Mouse (Mus musculus) layer of hippocampus, adult 2 months (tissue): ENCODE results near the gene Mucl3. TPM values are rescaled to one million over a fixed set of nuclear protein-coding genes. Genes with fewer than 3 reads are reported as not detected.

Experiments used
- DNase-seq, 2 experiments: peaks; one replicate each; pipeline ENCODE4 v3.0.0; 2022; ENCODE audit warnings: low spot score in 2 of 2
- H3K27ac ChIP-seq: fragments of 200-600 bp; 2 replicates; pipeline ENCODE4 v1.8.1; 2022
- H3K4me3 ChIP-seq: fragments of 200-600 bp; 2 replicates; pipeline ENCODE4 v1.8.1; 2022; ENCODE audit warnings: mild to moderate bottlenecking
- CTCF ChIP-seq: fragments of 200-600 bp; conservative IDR thresholded peaks from 2 replicates; pipeline ENCODE4 v1.8.1; 2022; ENCODE audit warnings: antibody characterized with exemption, mild to moderate bottlenecking, moderate library complexity
- total RNA-seq, 2 experiments: library from RNA; stranded (reverse); gene quantifications; 2 replicates each; pipeline ENCODE4 v1.2.3; 2021

The Mucl3 gene
- total RNA-seq, 2 experiments from 2014 or later, result not detected

DNA sequence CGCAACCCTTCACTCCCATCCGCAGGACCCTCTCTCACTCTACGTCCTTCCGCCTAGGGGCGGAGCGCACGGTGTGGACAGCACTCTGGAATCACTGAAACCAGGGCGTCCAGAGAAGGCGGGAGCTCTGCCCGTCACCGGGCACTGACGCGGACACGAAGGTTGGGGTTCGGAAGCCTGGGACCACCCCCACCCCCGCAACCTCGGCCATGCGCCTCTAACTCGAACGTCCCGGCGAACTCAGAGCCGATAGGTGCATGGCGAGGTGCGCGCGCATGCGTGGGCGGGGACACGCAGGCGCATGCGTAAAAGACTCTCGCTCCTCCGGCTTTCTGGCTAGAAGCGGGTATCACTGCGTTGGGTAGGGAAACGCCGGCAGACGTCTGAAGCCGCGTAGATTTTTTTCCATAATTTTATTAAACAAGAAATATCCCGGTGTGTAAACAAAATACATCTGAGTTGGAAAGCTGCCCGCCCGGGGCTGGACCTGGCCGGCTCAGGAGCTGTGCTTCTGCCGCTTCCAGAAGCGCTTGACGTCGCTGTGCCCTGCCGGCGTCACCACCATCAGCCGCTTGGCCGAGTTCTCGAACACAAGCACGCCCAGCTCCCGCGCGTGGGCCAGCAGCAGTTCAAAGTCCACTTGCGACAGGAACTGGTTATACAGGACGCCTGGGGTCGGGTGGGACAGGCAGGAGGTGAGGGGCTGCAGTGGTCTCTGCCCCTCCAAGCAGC, 24.0 kb upstream of the Mucl3 start, which contains the start of gene Vars2:
Gene Vars2 (minus strand): TSS at position 259 of the 732 bp plus-strand sequence.
- H3K27ac ChIP-seq, result peak within 1 kb of the TSS; percentile 95
- H3K4me3 ChIP-seq, result peak within 1 kb of the TSS; percentile 95
- DNase-seq, result peak; percentile 94 to 97
- TF ChIP-seq CTCF, result peak; percentile 45; the same call in 1 of the 2 replicates

DNA sequence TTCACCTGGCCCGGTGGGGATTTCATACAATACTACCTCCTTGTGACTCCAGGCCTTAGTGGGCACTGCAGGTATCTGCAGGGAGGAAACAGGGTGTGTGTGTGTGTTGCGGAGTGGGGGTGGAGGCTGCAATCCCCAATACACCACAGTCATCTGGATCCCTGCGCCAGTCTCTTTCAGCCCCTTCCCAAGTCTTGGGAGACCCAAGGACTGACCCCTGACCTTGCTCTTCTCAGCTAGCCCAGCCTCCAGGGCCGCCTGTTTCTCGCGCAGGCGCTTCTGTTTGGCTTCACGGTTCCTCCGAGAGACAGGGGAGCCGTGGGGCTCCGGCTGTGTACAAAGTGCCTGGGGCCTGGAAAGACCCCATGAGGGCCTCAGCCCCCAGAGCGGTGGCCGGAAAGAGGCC, 23.4 kb upstream of the Mucl3 start:
- Histone ChIP-seq H3K4me3 (peak overlapping the region; percentile 95), H3K27ac (peak overlapping the region; percentile 95)
- TF ChIP-seq CTCF, result no peak
- no peak for DNase-seq

DNA sequence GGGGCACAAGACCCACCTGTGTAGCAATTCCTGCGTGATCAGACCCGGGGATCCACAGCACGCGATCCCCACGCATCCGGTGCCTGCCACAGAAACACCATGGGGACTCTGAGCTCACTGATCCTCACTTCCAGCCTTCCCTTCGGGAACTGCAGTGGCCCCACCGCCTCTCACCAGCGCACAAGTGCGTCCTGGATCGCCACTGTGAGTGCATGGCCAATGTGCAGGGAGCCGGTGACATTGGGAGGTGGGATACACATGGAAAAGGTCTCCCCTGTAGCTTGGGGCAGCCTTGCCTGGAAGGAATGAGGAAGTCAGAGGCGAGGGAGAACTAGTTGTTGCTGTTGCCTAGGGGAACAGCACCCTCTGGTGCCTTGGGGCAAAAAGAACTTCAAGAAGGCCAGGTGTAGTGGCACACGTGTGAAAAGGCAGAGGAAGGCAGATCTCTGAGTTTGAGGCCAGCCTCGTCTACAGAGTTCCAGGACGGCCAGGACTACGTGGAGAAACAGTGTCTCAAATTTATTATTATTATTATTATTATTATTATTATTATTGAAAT, 22.5 kb upstream of the Mucl3 start:
- peak; percentile 68 for TF ChIP-seq CTCF
- Histone ChIP-seq H3K4me3 (no peak overlapping the region), H3K27ac (no peak overlapping the region)
- no peak for DNase-seq

DNA sequence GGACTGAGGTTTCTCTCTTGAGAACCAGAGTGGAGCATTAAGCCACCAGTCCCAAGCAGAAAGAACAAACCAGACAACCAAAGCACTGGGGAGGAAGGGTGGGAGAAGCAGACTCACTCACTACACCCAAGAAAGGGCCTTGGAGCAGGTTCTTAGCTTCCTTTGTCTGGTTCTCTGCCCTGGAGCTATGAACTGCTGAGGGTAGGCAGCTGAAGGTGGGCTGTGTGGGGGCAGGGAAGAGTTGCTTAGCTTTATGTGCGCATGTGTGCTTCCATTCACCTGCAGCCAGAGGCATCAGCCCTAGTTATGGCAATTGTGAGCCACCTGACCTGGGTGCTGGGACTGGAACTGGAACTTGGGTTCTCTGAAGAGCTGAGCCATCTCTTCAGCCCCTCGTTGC, 9.6 kb upstream of the Mucl3 start:
- no peak overlapping the region for H3K4me3 ChIP-seq
- DNase-seq, result no peak
- no peak overlapping the region for H3K27ac ChIP-seq
- no peak for TF ChIP-seq CTCF

DNA sequence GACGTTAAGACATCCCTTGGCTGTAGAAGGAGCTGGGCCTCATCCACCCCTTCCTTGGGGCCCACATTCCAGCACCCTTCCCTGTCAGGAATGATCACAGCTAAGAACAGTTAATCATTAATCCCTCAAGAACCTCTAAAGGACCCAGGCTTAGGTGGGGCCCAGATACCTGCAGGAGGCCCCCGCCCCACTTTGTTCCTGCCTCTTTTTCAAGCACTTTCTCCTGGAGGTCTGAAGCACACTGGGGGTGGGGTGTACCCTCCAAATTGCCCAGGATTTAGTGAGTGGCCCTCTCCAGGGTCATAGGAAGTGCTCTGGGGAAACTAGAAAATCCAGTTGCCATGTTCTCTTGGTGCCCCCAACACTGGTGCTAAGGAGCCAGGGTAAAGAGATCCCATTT, 5.9 kb upstream of the Mucl3 start:
- Histone ChIP-seq H3K4me3 (no peak overlapping the region), H3K27ac (no peak overlapping the region)
- TF ChIP-seq CTCF, result no peak
- no peak for DNase-seq

DNA sequence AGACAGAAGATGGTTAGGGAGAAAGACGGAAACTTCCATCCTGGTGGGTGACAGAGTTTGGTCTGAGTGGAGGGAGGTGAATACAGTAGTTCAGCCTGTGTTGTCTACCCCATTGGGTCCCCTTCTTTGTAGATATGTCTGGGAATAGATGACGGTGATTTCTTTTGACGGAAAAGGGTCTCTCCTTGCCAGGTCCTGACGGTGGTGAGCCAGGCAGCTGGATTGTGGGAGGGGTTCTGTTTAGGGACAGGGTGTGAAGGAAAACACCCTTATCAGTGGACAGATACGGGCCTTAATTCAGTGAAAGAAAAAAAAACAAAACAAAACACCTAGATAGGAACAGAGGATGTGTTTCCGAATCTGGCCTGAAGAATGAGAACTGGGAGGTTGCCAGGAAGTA, 4.1 kb downstream of the Mucl3 start:
- TF ChIP-seq CTCF, result no peak
- no peak for DNase-seq
- no peak overlapping the region for H3K27ac ChIP-seq
- H3K4me3 ChIP-seq, result no peak overlapping the region

DNA sequence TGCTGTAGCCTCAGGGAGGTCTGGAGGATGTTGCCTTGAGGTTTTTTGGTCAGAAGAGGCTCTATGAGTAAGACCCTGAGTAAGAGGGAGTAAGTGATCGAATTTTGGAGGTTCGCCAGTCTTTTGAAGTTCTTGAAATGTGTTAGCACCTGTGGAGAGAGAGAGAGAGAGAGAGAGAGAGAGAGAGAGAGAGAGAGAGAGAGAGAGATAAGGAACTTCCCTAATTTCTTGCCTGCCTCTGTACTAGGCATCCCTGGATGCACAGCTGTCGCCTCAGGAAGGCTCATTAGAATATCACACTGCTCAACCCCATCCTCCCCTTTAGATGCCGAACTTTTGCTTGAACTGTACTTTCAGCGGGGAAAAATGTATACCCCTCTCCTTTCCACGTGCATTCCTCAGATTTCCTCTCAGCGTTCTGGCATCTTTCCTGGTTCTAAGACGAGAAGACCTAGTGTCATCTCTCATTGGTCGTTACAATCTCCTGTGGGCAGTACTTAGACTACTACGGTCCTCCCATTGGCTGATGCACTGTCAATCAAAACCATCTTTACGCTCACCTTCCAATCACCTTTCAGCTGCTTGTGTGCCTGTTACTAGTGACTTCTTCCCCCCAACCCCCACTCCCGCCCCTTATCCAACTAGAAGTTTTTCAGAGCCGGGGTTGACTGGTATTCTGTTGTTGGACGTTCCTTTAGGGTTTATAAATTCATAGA, 4.9 kb downstream of the Mucl3 start:
- no peak overlapping the region for H3K27ac ChIP-seq
- peak in 1 of 2 experiments; percentile 35 for DNase-seq
- no peak overlapping the region for H3K4me3 ChIP-seq
- no peak for TF ChIP-seq CTCF

DNA sequence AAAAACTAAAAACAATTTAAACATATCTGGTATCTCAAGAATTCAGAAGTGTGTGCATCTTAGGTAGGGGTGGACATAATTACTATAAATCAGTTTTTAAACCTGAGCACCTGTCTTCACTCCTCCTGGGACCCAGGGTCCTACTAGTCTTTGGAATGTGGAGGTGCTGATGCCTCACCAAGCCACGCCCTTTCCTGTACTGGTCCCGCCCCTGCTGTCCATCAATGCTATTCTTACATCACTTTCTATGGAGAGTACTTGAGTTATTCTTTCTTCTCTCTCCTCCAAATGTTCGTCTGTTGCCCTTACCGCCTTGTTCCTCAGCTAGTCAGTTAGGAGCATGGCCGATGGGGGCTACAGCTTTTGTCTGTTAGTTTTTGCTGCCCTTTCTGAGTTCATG, 7.1 kb downstream of the Mucl3 start:
- peak in 1 of 2 experiments; percentile 35 for DNase-seq
- Histone ChIP-seq H3K27ac (no peak overlapping the region), H3K4me3 (no peak overlapping the region)
- TF ChIP-seq CTCF, result no peak

DNA sequence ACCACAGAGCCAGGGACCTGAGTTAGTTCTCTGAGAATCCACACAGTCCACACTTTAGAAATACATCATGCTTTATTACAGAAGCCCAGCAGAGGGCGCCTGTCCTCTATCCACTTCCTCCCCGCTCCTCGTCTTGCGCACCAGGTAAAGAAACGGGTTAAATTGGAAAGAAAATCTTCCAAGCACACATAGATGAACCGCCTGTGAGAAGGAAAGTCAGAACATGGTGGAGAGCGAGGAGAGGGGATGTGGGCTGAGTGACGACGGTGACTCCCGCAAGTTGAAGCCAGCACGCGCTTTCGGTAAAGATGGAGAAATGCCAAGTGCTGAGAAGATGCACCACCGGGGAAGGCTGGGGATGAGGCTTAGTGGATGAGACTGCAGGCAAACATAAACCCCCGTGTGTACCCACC, 7.8 kb downstream of the Mucl3 start:
- Histone ChIP-seq H3K4me3 (peak overlapping the region; percentile 67), H3K27ac (peak overlapping the region; percentile 79)
- DNase-seq, result peak; percentile 55 to 82
- peak; percentile 89 for TF ChIP-seq CTCF

DNA sequence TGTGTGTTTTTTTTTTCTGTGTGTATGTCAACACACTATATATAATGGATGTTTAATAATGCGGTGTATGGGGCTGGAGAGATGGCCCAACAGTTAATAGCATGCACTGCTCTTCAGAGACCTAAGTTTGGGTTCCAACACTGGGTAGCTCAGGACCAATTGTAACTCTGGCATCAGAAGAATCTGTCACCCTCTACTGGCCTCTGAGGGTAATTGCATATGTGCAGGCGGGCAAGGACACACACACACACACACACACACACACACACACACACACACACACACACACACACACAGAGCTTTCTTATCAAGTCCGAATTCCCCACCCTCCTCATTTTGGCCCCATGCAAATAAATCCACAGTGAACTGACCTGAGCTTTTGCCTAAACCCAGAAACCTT, 8.3 kb downstream of the Mucl3 start:
- DNase-seq, result no peak
- TF ChIP-seq CTCF, result no peak
- Histone ChIP-seq H3K4me3 (no peak overlapping the region), H3K27ac (no peak overlapping the region)

DNA sequence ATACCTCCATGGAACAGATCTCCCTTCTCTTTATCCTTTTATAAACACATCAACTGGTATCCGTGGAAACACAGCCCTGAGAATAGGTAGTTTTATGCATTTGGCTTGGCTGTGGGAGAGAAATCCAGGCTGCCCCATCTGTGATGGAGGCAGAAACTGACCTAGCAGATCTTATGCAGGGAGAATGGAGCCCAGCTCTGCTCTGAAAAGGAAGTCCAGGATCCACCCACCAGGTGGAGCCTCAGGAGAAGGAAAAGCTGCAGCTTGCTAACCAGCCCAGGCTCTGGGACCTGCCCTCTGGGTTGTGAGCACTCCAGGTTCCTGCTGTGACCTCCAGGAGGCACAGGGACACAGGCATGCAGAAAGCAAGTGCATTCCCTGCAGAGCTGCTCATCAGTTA, 9.5 kb downstream of the Mucl3 start:
- Histone ChIP-seq H3K4me3 (no peak overlapping the region), H3K27ac (peak overlapping the region; percentile 76)
- peak; percentile 50 to 53 for DNase-seq
- TF ChIP-seq CTCF, result peak; percentile 66

DNA sequence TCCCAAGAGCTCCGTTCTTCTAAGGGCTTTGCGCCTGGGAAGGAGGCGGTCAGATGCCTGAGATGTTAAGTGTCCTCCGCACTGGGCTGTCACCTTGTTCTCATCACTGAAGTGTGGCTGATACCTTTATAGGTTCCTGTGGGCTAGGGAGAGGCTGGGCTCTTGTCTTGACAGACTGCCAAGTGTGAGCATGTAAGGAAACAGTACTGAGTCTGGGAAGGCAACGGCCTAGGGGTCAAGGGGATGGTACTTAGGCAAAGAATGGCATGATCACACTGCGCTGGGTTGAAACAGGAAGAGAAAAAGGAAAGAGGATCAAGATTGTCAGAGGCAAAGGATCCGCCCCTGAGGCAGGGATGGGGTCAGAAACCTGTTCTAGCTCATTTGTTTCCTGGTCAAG, 17.0 kb downstream of the Mucl3 start, which contains the start of gene Gm9573:
Gene Gm9573 (minus strand): TSS at position 101 of the 400 bp plus-strand sequence.
- no peak within 1 kb of the TSS for H3K27ac ChIP-seq
- DNase-seq, result no peak
- no peak within 1 kb of the TSS for H3K4me3 ChIP-seq
- TF ChIP-seq CTCF, result no peak

DNA sequence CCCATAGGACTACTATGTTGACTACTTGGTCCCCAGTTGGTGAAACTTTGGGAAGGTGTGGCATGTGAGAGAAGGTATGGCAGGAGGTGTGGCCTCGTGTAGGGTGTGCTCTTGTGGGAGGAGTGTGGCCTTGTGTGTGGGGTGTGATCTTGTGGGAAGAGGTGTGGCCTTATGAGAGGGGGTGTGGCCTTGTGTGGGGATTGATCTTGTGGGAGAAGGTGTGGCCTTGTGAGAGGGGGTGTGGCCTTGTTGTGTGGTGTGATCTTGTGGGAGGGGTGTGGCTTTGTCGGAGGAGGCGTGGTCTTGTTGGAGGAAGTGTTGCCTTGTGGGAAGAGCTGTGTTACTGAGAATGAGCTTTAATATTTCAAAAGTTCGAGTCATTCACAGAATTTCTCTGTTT, 26.4 kb downstream of the Mucl3 start:
- H3K4me3 ChIP-seq, result no peak overlapping the region
- no peak for DNase-seq
- no peak for TF ChIP-seq CTCF
- H3K27ac ChIP-seq, result no peak overlapping the region
